Mouse (Mus musculus): ENCODE measurements around the gene Vps52. TPM values are rescaled to one million over a fixed set of nuclear protein-coding genes. Genes with fewer than 3 reads are reported as not detected.
A peak's percentile ranks its signal among the peaks of the same experiment; 100 is the strongest.
"Not testable (repeated sequence)": the region's sequence is repeated elsewhere in the genome, so short reads cannot be mapped to it uniquely, and the experiment has no call there.

Gene Vps52
- polyA plus RNA-seq, 1 experiment from 2014 or later: 56.9 TPM

- POLR2A ChIA-PET: no interaction called here
- no peak for ATAC-seq
- TF ChIP-seq CTCF (IDR thresholded peaks at IDR 0.05): no peak
- DNase-seq (ENCODE audit: low read depth, low spot score): no peak
- H3K27me3 ChIP-seq: peaks cover 18% of the 10 kb centered on the region
- in situ Hi-C loops (cut with MboI; ENCODE audit: low pct_unique_long_range_greater_than_20kb): no loop called here
- CTCF ChIA-PET: interaction anchor here (1.8 to 6.2 kb wide), 2 partner anchors 10 to 13 kb away, joined by 7 to 37 read pairs; no protein-coding TSS in a partner anchor
These were observed 24.0 kb downstream of the Vps52 start for GRCm38 (mm10) chr17:33979512-33980050.

GRCm38 (mm10) chr17:33980181-33981035 is 24.8 kb downstream of the Vps52 start:
- H3K27me3 ChIP-seq: peaks cover 18% of the 10 kb centered on the region
- ATAC-seq (no peak), DNase-seq (ENCODE audit: low read depth, low spot score) (no peak)
- ChIA-PET CTCF (interaction anchor here (1.1 to 6.2 kb wide), 3 partner anchors 8 to 12 kb away, joined by 3 to 37 read pairs (median 7); no protein-coding TSS in a partner anchor), POLR2A (no interaction called here)
- no peak for TF ChIP-seq CTCF (IDR thresholded peaks at IDR 0.05)
- in situ Hi-C loops (cut with MboI; ENCODE audit: low pct_unique_long_range_greater_than_20kb): no loop called here

DNA sequence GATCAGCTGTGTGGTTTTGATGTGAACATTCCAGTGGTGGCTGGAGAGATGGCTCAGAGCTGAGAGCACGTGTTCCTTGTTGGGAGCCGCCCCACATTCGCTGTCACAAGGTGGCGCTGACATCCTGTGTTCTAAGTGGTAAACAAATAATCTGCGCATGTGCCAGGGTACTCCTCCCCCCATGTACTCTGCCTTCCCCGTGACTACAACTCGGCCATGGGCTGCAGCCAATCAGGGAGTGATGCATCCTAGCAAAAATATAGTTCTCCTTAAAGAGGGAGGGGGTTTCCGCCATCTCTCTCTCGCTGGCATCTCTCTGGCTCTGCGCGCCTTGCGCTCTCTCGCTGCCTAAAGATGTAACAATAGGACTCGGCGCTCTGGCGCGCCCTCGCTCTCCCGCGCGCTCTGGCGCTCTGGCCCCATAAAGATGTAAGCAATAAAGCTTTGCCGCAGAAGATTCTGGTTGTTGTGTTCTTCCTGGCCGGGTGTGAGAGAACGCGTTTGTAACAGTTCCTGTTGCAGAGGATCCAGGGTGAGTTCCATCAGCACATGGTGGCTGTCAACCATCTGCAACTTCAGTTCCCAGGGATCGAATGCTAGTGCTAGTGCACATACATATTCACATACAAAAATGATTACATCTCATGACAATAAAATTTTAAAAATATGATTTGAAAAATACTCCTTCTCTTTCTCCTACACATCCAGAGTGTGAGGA is 25.7 kb downstream of the Vps52 start:
- in situ Hi-C loops (cut with MboI; ENCODE audit: low pct_unique_long_range_greater_than_20kb); POLR2A ChIA-PET; DNase-seq (ENCODE audit: low read depth, low spot score): not testable (repeated sequence)
- ATAC-seq: peak; percentile 65
- peaks cover 23% of the 10 kb centered on the region for H3K27me3 ChIP-seq
- CTCF ChIA-PET: interaction anchor here (1.1 to 6.2 kb wide), 5 partner anchors 9 to 12 kb away, joined by 3 to 37 read pairs (median 15); no protein-coding TSS in a partner anchor

DNA sequence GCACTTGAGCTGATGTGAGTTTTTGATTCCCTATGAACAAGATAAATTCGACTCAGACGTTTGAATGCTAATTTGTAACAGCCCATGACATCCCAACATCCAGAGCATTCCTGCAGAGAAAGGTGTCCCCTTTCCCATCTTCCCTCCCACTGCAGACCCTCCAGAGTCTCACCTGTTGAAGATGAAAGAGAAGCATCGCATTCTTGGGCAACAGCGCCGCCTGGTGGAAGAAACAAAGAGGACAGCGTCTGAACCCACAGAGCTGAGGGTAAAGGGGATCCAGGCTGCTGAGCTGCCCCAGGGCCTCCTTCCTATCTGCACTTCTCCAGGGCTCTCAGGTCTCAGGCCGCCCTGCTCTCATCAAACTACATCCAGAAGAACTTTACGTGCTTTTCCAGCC is 26.5 kb downstream of the Vps52 start:
- in situ Hi-C loops (cut with MboI; ENCODE audit: low pct_unique_long_range_greater_than_20kb); ATAC-seq; DNase-seq (ENCODE audit: low read depth, low spot score); POLR2A ChIA-PET: not testable (repeated sequence)
- H3K27me3 ChIP-seq: peaks cover 25% of the 10 kb centered on the region
- CTCF ChIA-PET: interaction anchor here (0.9 to 6.2 kb wide), 5 partner anchors 10 to 23 kb away, joined by 3 to 37 read pairs (median 15); no protein-coding TSS in a partner anchor
- peak; percentile 79 for TF ChIP-seq CTCF (IDR thresholded peaks at IDR 0.05)

DNA sequence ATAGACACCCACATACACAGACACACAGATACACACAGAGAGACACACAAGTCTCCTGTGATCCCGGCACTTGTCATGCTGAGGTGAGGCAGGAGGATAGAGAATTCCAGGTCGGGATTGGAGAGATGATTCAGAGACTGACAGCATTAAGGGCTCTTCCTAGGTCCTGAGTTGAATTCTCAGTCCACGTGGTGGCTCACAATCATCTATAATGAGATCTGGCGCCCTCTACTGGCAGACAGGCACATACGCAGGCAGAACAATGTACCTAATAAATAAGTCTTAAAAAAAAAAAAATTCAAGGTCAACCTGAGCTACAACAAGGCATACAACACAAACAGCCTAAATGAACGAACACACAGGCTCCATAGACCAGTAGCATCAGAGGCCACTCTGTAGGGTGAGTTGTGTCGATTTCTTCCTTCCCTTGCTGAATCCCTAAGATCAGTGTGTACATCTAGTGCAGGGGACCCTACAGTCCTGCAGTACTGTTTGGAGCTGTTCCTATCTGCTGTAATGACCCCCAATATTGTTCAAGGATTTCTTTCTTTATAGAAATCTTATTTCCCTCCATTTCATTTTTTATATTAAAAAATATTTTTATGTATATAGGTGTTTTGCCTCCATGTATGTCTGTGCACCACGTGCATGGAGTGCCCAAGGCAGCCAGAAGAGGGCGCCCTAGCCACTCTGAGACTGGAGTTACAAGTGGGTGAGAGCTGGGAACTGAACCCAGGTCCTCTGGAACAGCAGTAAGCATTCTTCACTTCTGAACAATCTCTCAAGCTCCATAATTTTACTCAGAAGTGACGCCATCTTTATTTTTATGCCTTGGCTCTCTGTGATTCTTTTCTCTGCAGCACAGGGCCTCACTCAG is 36.4 kb downstream of the Vps52 start:
- H3K27me3 ChIP-seq: peaks cover 22% of the 10 kb centered on the region
- peak; percentile 79 for TF ChIP-seq CTCF (IDR thresholded peaks at IDR 0.05)
- DNase-seq (ENCODE audit: low read depth, low spot score) (no peak), ATAC-seq (peak; percentile 71)
- CTCF ChIA-PET: interaction anchor here (0.7 to 3.8 kb wide), 11 partner anchors 9 to 26 kb away, joined by 3 to 23 read pairs (median 5); no protein-coding TSS in a partner anchor
- in situ Hi-C loops (cut with MboI; ENCODE audit: low pct_unique_long_range_greater_than_20kb): no loop called here
- POLR2A ChIA-PET: no interaction called here

DNA sequence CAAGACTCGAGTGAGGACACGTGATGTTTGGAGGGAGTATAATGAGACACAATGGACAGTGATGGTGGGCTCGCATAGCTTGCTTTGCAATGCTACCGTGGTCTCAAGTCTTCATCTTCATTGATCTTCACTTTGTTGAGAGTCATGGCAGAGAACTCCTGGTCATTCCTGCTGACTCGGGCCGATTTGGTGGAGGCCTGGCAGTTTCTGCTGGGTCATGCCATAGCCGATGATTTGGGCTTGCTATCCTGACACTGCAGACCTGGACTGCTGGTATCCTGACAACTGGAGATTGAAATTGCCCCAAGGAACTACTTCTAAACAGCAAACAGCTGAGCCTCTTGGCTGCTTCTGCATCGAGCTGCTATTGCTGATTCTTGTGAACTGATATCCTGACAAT is 39.3 kb downstream of the Vps52 start:
- DNase-seq (ENCODE audit: low read depth, low spot score): no peak
- in situ Hi-C loops (cut with MboI; ENCODE audit: low pct_unique_long_range_greater_than_20kb): no loop called here
- ATAC-seq: no peak
- H3K27me3 ChIP-seq: peaks cover 7% of the 10 kb centered on the region
- ChIA-PET POLR2A (no interaction called here), CTCF (interaction anchor here (1.1 to 3.8 kb wide), 2 partner anchors 9 to 12 kb away, joined by 4 to 23 read pairs; no protein-coding TSS in a partner anchor)
- no peak for TF ChIP-seq CTCF (IDR thresholded peaks at IDR 0.05)

DNA sequence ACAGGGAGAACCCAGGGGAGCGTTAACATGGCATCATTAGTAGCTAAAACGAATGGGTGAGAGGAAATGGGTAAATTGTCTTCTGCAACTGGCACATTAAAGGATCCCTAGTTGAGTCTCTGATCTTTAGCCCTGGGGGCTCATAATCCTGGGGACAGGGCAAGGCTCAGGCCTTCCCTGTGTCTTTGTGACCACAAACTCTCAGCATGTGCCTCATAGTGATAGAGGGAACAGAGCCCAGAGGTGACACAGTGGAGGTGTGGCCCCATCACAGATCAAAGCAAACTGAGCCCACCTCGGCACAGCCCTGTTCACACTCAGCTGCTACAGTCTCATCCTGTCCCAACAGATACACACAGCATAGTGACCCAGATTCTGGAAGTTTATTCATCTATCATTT is 40.0 kb downstream of the Vps52 start:
- no peak for DNase-seq (ENCODE audit: low read depth, low spot score)
- CTCF ChIA-PET: interaction anchor here (1.1 kb wide), 1 partner anchor 8 kb away, joined by 4 read pairs; no protein-coding TSS in a partner anchor
- POLR2A ChIA-PET: no interaction called here
- ATAC-seq: no peak
- TF ChIP-seq CTCF (IDR thresholded peaks at IDR 0.05): no peak
- peaks cover 7% of the 10 kb centered on the region for H3K27me3 ChIP-seq
- in situ Hi-C loops (cut with MboI; ENCODE audit: low pct_unique_long_range_greater_than_20kb): no loop called here

DNA sequence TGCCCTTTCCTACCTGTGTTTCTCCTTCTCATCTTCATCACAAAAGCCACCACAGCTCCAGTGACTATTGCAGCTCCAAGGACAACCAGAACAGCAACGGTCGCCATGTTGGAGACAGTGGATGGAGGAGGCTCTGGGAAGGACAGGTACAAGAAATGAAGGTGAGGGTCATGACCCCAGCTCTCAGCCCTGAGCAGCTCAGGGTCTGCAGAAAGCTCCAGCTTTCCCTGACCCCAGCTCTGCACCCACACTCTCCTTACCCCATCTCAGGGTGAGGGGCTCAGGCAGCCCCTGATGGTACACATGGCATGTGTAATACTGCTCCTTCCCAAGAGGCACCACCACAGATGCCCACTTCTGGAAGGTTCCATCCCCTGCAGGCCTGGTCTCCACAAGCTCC is 41.4 kb downstream of the Vps52 start:
- H3K27me3 ChIP-seq; ATAC-seq; DNase-seq (ENCODE audit: low read depth, low spot score); POLR2A ChIA-PET; CTCF ChIA-PET; in situ Hi-C loops (cut with MboI; ENCODE audit: low pct_unique_long_range_greater_than_20kb): not testable (repeated sequence)

DNA sequence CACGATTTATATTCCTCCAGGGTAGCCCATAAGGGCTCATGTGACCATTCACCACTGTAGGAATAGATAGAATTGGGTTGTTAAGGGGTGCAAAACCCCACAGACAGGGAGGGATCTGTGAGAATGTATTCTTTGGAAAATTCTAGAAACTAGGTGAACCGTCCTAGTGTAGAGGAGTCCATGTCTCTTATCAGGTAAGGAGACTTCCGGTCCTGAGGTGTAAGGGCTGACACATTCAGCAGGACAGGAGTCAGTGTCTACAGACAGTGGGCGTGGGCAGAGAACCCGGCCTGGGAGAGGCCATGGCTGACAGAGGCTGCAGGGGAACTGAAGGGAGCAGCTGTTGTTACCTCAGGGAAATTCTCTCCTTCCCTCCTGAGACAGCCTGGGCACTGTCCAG is 43.1 kb downstream of the Vps52 start:
- CTCF ChIA-PET; POLR2A ChIA-PET; DNase-seq (ENCODE audit: low read depth, low spot score); ATAC-seq; in situ Hi-C loops (cut with MboI; ENCODE audit: low pct_unique_long_range_greater_than_20kb); H3K27me3 ChIP-seq: not testable (repeated sequence)
